Mouse (Mus musculus): ENCODE results near the gene Olfr437.
"Not testable (repeated sequence)": the region's sequence is repeated elsewhere in the genome, so short reads cannot be mapped to it uniquely, and the experiment has no call there.

- TF ChIP-seq MAFK (IDR thresholded peaks at IDR 0.05; ENCODE audit: insufficient read depth, low read depth, low read length); CHD2 (IDR thresholded peaks at IDR 0.05; ENCODE audit: low read depth, low read length); ZC3H11A (IDR thresholded peaks at IDR 0.05; ENCODE audit: borderline replicate concordance, low read depth, low read length); HCFC1 (IDR thresholded peaks at IDR 0.05; ENCODE audit: borderline replicate concordance, insufficient read depth, low read length); ZNF384 (IDR thresholded peaks at IDR 0.05; ENCODE audit: low read depth, low read length): not testable (repeated sequence)
These were observed 49.8 kb downstream of the Olfr437 start, which contains the start of gene Olfr434 for GRCm38 (mm10) chr6:43212873-43213272.
